Mouse (Mus musculus) forelimb bud, embryonic 11.5 days (tissue): Measurements from ENCODE around the gene Crebbp.

Experiments
- DNase-seq: peaks from one replicate; pipeline ENCODE4 v3.0.0-alpha.2; 2012; ENCODE audit warnings: low read depth, low spot score

Gene Crebbp

DNA sequence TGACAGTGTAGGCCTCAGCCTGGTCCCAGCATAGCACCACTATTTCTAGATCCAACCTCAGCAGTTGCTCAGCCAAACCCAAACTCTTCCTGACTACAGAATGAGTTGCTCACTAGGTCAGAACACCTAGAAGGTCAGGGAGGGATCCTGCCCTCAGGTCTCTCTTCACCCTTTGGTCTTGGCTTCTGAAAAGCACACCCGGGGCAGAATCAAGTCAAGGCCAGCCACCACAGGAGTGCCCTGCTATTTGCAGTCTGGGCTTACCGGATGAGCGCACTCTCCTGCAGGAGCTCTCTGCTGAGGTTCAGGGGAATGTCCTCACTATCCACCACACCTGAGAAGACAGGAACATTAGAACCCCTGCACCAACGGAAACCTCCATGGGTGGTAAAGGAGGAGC lies 161.2 kb downstream of the Crebbp start:
- no peak for DNase-seq

DNA sequence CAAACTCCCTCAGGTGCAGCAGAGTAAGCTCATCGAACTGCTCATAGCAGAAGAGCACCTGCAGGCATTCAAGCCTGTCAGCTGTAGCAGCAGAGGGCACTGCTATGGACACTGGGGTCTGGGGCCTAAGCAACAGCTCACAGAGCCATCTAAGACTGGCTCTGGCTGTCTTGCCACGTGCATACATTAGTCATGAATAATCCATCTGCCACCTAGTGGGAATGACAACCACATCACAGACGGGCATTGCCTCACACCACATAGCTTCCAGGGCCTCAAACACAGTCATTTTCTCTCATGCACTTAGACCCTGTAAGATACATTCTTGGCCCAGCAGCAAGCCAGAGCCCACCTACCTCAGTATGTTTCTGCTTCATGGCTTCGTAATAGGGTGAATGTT lies 168.3 kb downstream of the Crebbp start:
- DNase-seq: no peak

DNA sequence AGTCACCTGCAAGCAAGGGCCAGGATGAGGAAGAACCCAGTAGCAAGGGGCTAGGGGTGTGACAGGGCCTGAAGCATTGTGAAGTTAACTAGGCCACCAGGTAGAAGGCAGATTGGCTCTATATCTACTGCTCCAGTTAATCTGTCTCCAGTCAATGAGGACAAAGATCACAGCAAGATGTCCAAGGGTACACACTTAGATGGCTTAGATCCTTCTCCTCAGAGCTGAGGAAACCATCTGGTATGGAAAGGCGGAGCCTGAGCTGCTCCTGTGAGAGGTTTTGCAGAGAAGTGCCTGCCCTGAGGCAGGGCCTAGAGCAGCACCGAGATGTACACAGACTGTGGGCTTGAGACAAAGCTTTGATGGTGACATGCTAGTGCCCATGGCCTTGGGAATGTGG lies 169.7 kb downstream of the Crebbp start:
- DNase-seq: no peak

DNA sequence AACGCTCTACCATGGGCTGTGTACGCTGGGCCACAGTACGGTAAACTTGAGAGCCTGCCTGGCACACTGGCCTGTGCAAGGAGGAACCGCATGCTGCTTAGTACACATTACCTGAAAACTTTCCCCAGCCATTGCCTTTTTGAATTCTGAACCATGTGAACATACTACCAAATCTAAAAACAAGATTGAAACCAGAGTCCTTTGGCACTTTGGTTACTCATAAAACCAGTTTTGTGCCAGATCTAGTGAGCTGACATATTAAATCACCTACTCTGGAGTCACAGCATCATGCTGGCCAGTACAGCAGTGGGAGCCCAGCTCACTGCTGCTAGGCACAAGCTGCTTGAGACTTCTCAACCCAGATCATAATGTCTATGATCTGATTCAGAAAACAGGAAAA lies 172.2 kb downstream of the Crebbp start:
- DNase-seq: no peak

DNA sequence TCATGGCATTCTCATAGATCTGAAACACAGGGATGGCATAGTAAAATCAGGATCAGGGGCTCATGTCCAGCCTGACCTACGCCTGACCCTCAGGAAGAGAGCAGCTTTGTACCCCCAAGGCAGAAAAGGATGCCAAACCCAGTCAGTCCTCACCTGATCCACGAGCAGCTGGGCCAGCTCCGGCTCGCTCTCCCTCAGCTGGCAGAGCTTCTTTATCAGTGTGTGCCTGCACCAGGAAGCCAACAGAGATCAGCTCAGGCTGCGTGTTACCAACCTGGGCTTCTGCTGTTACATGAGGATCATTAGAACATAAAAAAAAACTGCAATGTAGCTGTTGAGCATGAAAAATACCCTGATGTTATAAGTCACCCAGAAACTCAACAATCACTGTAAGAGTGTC lies 173.6 kb downstream of the Crebbp start:
- no peak for DNase-seq

DNA sequence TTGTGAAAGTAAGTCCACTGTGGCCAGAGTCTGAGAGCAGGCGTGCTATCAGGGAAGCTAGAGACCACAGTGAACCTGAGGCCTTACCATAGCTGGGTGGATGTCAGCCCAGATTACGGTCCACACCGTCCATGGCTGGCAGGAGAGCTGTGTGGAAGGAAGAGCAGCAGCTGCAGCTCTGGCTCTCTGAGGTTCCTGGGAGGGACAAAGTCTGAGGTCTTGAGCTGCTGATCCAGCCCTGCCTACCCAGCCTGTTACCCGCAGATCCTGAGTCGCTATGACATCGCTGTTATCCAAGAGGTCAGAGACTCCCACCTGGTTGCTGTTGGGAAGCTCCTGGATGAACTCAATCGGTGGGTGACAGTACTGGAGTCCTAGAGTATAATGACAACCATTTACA lies 176.1 kb downstream of the Crebbp start:
- DNase-seq: no peak

DNA sequence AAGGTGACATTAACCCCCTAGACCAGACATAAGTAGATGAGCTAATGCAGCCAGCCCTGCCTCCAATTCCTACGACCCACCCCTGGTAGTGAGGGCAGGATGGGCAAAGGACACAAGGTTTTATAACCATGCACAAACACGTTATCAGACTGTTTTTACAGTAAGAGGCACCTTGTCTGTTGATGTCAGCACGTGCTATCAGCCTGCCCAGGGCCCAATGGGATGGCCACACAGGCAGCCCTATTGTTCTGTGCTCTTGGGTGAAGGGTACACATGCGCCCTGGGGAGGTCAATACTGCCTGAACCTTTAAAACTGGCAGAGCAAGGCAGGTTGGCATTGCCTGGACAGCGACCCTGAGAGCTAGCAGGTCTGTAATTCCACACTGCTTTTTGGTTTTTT lies 177.0 kb downstream of the Crebbp start, which contains the start of gene Dnase1:
Gene Dnase1, plus strand, starts transcription at position 136 of the 400 bp plus-strand sequence.
- DNase-seq: no peak

DNA sequence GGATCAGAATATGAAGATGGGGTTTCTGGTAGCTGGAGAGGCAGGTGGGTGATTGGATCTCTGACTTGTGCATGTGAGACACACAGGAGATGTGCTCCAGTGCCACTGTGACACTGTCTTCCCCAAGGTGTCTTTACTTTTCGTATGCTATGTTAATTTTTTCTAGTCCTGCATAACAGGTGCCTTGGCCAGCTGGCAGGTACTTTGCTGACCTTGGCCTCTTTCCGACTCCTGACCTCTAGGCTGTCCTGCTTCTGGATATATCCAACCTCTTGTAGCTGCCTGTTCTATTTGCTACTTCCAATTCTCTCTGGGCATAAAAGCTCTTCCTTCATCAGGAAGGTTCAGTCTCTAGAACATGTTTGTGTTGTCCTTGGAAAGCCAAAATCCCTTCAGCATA lies 178.2 kb downstream of the Crebbp start:
- no peak for DNase-seq

DNA sequence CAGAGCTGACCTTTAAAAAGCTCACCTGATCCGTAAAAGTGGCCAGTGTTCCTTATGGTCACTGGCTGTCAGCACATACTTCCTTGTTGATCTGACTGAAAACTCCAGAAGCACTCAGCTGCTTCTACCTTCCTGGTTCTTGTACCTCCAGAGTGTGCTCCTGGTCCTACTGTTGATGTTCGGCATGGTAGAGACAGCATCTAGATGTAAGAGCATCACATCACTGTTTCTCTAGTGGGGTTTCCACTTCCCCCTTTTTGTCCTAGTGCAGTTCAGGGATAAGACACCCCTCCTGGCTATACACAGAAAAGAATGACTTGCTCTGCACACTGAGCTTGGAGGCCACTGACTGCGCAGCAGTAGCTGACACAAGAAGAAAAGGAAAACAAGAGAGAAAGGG lies 179.3 kb downstream of the Crebbp start:
- no peak for DNase-seq

DNA sequence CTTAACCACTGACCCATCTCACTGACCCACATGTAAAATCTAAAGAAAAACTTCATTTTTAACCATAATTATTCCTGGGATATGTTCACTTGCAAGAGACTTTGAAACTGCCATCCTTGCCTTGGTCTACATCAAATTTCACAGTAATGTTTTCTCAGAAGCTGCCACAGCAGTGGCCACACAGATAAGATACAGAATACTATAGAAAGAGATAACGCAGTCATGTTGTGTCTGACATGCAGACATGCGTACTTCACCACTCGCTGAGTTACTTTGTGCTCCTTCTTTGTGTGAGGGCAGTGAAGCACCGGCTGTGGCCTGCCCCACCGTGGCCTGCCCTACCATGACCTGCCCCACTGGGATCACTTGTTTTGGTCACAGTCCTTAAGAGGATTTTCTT lies 179.8 kb downstream of the Crebbp start:
- DNase-seq: no peak

DNA sequence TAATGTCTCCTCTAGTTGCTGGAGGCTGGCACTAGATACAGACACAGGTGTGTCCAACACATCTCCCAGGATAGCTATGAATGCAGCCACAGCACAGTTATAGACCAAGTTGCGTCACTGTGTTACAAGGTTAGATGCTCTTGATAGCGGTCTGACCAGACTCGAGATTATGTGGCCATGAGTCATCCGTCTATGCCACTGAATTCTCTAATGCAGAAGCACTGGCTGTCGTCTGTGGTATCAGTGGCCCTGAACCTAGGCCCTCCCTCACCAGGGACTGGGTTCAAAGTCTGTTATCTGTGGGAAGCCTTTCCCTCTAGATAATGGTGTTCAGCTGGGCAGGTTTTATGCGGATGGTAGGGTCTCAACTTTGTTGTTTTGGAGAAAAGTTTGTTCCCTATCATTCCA lies 181.5 kb downstream of the Crebbp start:
- no peak for DNase-seq

DNA sequence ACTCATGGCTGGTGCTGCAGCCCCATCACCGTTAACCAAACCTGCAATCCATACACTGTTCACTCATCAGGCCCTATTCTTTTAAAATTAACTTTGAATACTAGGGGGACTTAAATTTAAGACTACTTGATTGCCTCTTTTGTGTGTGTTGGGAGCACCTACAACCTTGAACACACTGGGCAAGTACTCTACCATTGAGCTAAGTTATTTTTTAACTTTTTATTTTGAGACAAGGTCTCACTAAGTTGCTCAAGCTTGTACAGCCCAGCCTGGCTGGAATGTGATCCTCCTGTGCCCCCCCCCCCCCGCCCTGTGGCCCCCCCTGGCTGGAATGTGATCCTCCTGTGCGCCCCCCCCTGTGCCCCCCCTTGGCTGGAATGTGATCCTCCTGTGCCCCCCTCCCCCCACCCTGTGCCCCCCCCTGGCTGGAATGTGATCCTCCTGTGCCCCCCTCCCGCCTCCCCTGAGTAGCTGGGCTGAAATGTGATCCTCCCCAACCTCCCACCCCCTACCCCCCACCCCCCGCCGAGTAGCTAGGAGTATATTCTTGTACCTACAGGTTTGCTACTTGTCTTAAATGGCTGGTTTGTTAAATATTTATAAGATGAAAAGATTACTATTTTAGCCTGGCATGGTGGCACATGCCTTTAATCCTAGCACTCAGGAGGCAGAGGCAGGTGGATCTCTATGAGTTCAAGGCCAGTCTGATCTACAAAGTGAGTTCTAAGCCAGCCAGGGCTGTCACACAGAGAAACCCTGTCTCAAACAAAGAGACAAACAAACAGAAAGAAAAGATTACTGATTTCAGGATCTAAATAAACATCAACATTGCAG lies 182.1 kb downstream of the Crebbp start:
- no peak for DNase-seq
